Mouse (Mus musculus) G1E (cell line): ENCODE results near the gene Eif6.

Source experiments
- CTCF ChIP-seq: IDR thresholded peaks from 2 replicates; pipeline ENCODE4 v1.5.1; 2012; ENCODE audit warnings: low read depth, low read length, inconsistent platforms, mixed read lengths
- GATA1 ChIP-seq: IDR thresholded peaks from 2 replicates; pipeline ENCODE4 v1.6.1; 2012; ENCODE audit warnings: borderline replicate concordance, low read length, inconsistent platforms, mixed read lengths

DNA sequence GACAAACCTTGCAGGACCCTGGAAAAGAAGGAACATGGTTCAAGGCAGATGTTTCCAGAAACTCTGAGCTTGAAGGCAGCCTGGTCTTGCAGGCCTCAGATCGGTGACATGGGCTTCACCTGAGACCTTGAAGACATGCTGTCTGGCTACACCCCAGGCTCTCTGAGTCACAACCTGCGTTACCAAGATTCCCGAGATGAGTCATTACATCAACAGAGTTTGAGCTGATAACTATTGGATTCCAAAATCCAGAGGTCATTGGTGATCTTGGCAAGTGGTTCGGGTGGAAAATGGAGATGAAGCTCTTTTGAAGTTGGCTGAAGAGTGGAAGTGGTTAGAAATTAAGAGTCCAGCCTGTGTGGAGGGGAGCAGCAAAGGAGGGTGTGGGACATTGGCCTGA lies 17.1 kb downstream of the Eif6 start:
- TF ChIP-seq CTCF = no peak
- no peak for TF ChIP-seq GATA1
